Mouse (Mus musculus): ENCODE results near the gene Ccnd2. TPM values are rescaled to one million over a fixed set of nuclear protein-coding genes. Genes with fewer than 3 reads are reported as not detected.

Ccnd2 gene
- polyA plus RNA-seq, 1 experiment from 2014 or later: 914 TPM

GRCm38 (mm10) chr6:127154708-127155268 lies 2.8 kb upstream of the Ccnd2 start:
- peak; percentile 94 for DNase-seq (ENCODE audit: low spot score)
- Histone ChIP-seq H3K36me3 (no peaks in the 10 kb centered on the region), H3K9me3 (no peaks in the 10 kb centered on the region), H3K4me1 (peaks cover 37% of the 10 kb centered on the region), H3K4me3 (peak overlapping the region; percentile 75), H3K27ac (peak overlapping the region; percentile 98), H3K27me3 (ENCODE audit: insufficient read depth, poor library complexity, severe bottlenecking) (peaks cover 18% of the 10 kb centered on the region; the same call in 1 of the 2 replicates)
- WGBS: under 1% methylated on average over 34 of the region's 34 CpGs

GRCm38 (mm10) chr6:127153972-127154707 lies 2.1 kb upstream of the Ccnd2 start:
- under 1% methylated on average over 30 of the region's 30 CpGs for WGBS
- DNase-seq (ENCODE audit: low spot score): no peak
- peaks cover 37% of the 10 kb centered on the region for H3K4me1 ChIP-seq

GRCm38 (mm10) chr6:127153296-127153800 lies 1.4 kb upstream of the Ccnd2 start:
- peak overlapping the region; percentile 98 for H3K27ac ChIP-seq
- H3K4me3 ChIP-seq: peak overlapping the region; percentile 75
- peak; percentile 88 for DNase-seq (ENCODE audit: low spot score)
- under 1% methylated on average over 28 of the region's 28 CpGs for WGBS
- peaks cover 14% of the 10 kb centered on the region; the same call in 1 of the 2 replicates for H3K27me3 ChIP-seq (ENCODE audit: insufficient read depth, poor library complexity, severe bottlenecking)
- H3K36me3 ChIP-seq: no peaks in the 10 kb centered on the region
- peaks cover 41% of the 10 kb centered on the region for H3K4me1 ChIP-seq
- H3K9me3 ChIP-seq: no peaks in the 10 kb centered on the region

More at GRCm38 (mm10) chr6:127153972-127154707, 2.1 kb upstream of the Ccnd2 start:
- Histone ChIP-seq H3K36me3 (no peaks in the 10 kb centered on the region), H3K9me3 (no peaks in the 10 kb centered on the region), H3K27me3 (ENCODE audit: insufficient read depth, poor library complexity, severe bottlenecking) (peaks cover 16% of the 10 kb centered on the region; the same call in 1 of the 2 replicates), H3K27ac (peak overlapping the region; percentile 98), H3K4me3 (peak overlapping the region; percentile 75)

- Histone ChIP-seq H3K4me1 (peaks cover 57% of the 10 kb centered on the region), H3K27ac (peak overlapping the region; percentile 98), H3K4me3 (peak overlapping the region; percentile 75), H3K9me3 (no peaks in the 10 kb centered on the region), H3K27me3 (ENCODE audit: insufficient read depth, poor library complexity, severe bottlenecking) (no peaks in the 10 kb centered on the region), H3K36me3 (peaks cover 7% of the 10 kb centered on the region)
- under 1% methylated on average over 29 of the region's 29 CpGs for WGBS
- DNase-seq (ENCODE audit: low spot score): peak; percentile 93
Observed at GRCm38 (mm10) chr6:127151565-127152105, 358 bp downstream of the Ccnd2 start.

GRCm38 (mm10) chr6:127150663-127151564 lies 1.1 kb downstream of the Ccnd2 start:
- Histone ChIP-seq H3K4me3 (peak overlapping the region; percentile 75), H3K27ac (peak overlapping the region; percentile 98), H3K4me1 (peaks cover 64% of the 10 kb centered on the region), H3K36me3 (peaks cover 14% of the 10 kb centered on the region), H3K27me3 (ENCODE audit: insufficient read depth, poor library complexity, severe bottlenecking) (no peaks in the 10 kb centered on the region), H3K9me3 (no peaks in the 10 kb centered on the region)
- DNase-seq (ENCODE audit: low spot score): peak; percentile 96
- WGBS: under 1% methylated on average over 33 of the region's 34 CpGs

GRCm38 (mm10) chr6:127149944-127150662 lies 1.9 kb downstream of the Ccnd2 start:
- DNase-seq (ENCODE audit: low spot score): peak; percentile 81
- Histone ChIP-seq H3K27ac (peak overlapping the region; percentile 98), H3K4me1 (peaks cover 66% of the 10 kb centered on the region), H3K36me3 (peaks cover 22% of the 10 kb centered on the region), H3K9me3 (no peaks in the 10 kb centered on the region), H3K4me3 (peak overlapping the region; percentile 75), H3K27me3 (ENCODE audit: insufficient read depth, poor library complexity, severe bottlenecking) (no peaks in the 10 kb centered on the region)
- WGBS: under 1% methylated on average over 38 of the region's 38 CpGs

GRCm38 (mm10) chr6:127149303-127149943 lies 2.6 kb downstream of the Ccnd2 start:
- Histone ChIP-seq H3K36me3 (peaks cover 29% of the 10 kb centered on the region), H3K27ac (peak overlapping the region; percentile 98), H3K9me3 (no peaks in the 10 kb centered on the region), H3K4me1 (peaks cover 72% of the 10 kb centered on the region), H3K27me3 (ENCODE audit: insufficient read depth, poor library complexity, severe bottlenecking) (no peaks in the 10 kb centered on the region), H3K4me3 (peak overlapping the region; percentile 75)
- under 1% methylated on average over 29 of the region's 30 CpGs for WGBS
- DNase-seq (ENCODE audit: low spot score): no peak

- Histone ChIP-seq H3K4me3 (peak overlapping the region; percentile 75), H3K4me1 (peaks cover 72% of the 10 kb centered on the region), H3K27me3 (ENCODE audit: insufficient read depth, poor library complexity, severe bottlenecking) (no peaks in the 10 kb centered on the region), H3K27ac (peak overlapping the region; percentile 98), H3K9me3 (no peaks in the 10 kb centered on the region), H3K36me3 (peaks cover 36% of the 10 kb centered on the region)
- 6% methylated on average over 20 of the region's 20 CpGs for WGBS
- DNase-seq (ENCODE audit: low spot score): peak; percentile 75
Observed at GRCm38 (mm10) chr6:127148526-127149302, 3.3 kb downstream of the Ccnd2 start.

- no peaks in the 10 kb centered on the region for H3K27me3 ChIP-seq (ENCODE audit: insufficient read depth, poor library complexity, severe bottlenecking)
- DNase-seq (ENCODE audit: low spot score): peak; percentile 95
- H3K9me3 ChIP-seq: no peaks in the 10 kb centered on the region
- H3K4me1 ChIP-seq: peaks cover 72% of the 10 kb centered on the region
- peak overlapping the region; percentile 75 for H3K4me3 ChIP-seq
- H3K36me3 ChIP-seq: peaks cover 45% of the 10 kb centered on the region
- 0% methylated on average over 4 of the region's 4 CpGs for WGBS
- H3K27ac ChIP-seq: peak overlapping the region; percentile 98; the same call in 1 of the 2 replicates
Observed at GRCm38 (mm10) chr6:127147665-127148064, 4.3 kb downstream of the Ccnd2 start.

GRCm38 (mm10) chr6:127146322-127146947 lies 5.6 kb downstream of the Ccnd2 start:
- peaks cover 64% of the 10 kb centered on the region for H3K4me1 ChIP-seq
- WGBS: 86% methylated on average over 3 of the region's 3 CpGs

More at GRCm38 (mm10) chr6:127146322-127146947, 5.6 kb downstream of the Ccnd2 start:
- Histone ChIP-seq H3K4me3 (no peak overlapping the region), H3K36me3 (peaks cover 50% of the 10 kb centered on the region), H3K9me3 (no peaks in the 10 kb centered on the region), H3K27ac (peak overlapping the region; percentile 44; the same call in 1 of the 2 replicates), H3K27me3 (ENCODE audit: insufficient read depth, poor library complexity, severe bottlenecking) (no peaks in the 10 kb centered on the region)
- no peak for DNase-seq (ENCODE audit: low spot score)

Measured in heart, embryonic 10.5 days (tissue).